Comparison of ENCODE assay signal across 29 mouse cellular contexts in the genomic region with DNA sequence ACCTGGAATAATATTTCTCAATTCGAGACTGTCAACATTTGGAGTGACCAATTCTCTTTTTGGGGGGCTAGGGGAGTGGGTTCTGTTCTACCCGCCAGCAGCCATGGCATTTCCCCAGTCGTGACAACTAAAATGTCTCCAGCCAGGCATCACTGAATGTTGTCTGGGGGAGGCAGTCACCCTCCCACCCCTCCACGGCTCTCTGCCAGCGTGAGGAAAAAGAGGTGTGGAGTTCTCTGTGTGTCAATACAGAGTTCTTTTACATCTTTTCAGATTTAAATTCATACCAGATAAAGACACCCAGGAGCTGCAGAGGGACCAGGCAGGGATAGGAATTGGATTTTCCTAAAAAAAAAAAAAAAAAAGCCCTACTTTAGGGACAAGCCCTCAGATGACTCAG. TPM values are rescaled to one million over a fixed set of nuclear protein-coding genes. Genes with fewer than 3 reads are reported as not detected.
DNase-seq lines count a peak whose midpoint lies in the region; ATAC-seq and TF ChIP-seq lines count a peak whose summit lies in the region.
"Had no signal": no experiment of that assay in that cellular context is flagged by ENCODE, and none has a peak within 500 bp of the region (broad histone marks: within the 10 kb centered on the region; RNA-seq: fewer than 3 reads in every experiment).

No protein-coding gene starts in this region.

- no peak for DNase-seq in frontal cortex, postnatal 14 days (ENCODE audit: low spot score in 2 of 2)
- peak; percentile 54 for DNase-seq in right cerebral cortex, adult 18-20 months
- DNase-seq in right cerebral cortex, postnatal 4 days: no peak
- peak; percentile 48 for DNase-seq in brain, adult 2 months (ENCODE audit: low read depth, low spot score)
- DNase-seq in lung, adult 2 months: no peak
- DNase-seq: adrenal gland, postnatal 10 days; B cell, adult 2 months; cerebellum, adult 11 months; cerebellum, adult 2 months; cerebellum, adult 9-11 months; cerebellum, postnatal 25 days; forebrain, postnatal 0 days; gastrocnemius, postnatal 10 days; gastrocnemius, postnatal 36 days; heart, adult 2 months; heart, postnatal 14 days; heart, postnatal 4 days had no signal

- ATAC-seq in frontal cortex, adult (ENCODE audit: low TSS enrichment): peak; percentile 25; the same call in 1 of the 2 replicates
- ATAC-seq: forebrain, embryonic 14.5 days; forebrain, postnatal 0 days; hindbrain, postnatal 0 days; inflammation-experienced regulatory T-cells, adult 6 months; intestine, embryonic 16.5 days; Patski had no signal

- no peak for TF ChIP-seq POLR2A in lung, adult 2 months (IDR thresholded peaks at IDR 0.05; ENCODE audit: borderline replicate concordance, extremely low read depth, low read depth, low read length)

- H3K4me3 ChIP-seq in lung, adult 2 months (replicated peaks; ENCODE audit: extremely low read depth, low read depth, low read length): no peak overlapping the region
- H3K4me3 ChIP-seq: embryonic facial prominence, embryonic 13.5 days; heart, adult 2 months; heart, embryonic 10.5 days; heart, embryonic 13.5 days had no signal

- TF ChIP-seq CTCF in lung, adult 2 months (IDR thresholded peaks at IDR 0.05; ENCODE audit: insufficient read depth, low read length): no peak

- H3K4me1 ChIP-seq in lung, adult 2 months (ENCODE audit: control insufficient read depth, insufficient read depth, low read length): no peaks in the 10 kb centered on the region

- WGBS in lung, adult 2 months: 79% methylated on average over 5 of the region's 5 CpGs

RNA-seq across cellular contexts. Expression of a gene that starts 22.4 kb away (rescaled TPM):
- 0.19 and 0.38 TPM in 2 replicates for polyA plus RNA-seq in lung, adult 2 months (2012; rRNA removed)
- polyA plus RNA-seq: embryonic facial prominence, embryonic 13.5 days; forebrain, embryonic 11.5 days; forebrain, embryonic 14.5 days; forebrain, postnatal 0 days; heart, embryonic 10.5 days; heart, embryonic 13.5 days; heart, embryonic 16.5 days; hindbrain, embryonic 11.5 days; hindbrain, postnatal 0 days; inflammation-experienced regulatory T-cells, adult 6 months; intestine, embryonic 16.5 days had no signal

RNA-seq across cellular contexts. Expression of a gene that starts 43.8 kb away (rescaled TPM):
- polyA plus RNA-seq in lung, adult 2 months (2012; rRNA removed): 4.8 and 11.4 TPM in 2 replicates

Comparison
In these comparisons a context has a peak if more than half of its experiments do, and no peak if none do; other contexts are left out.
1. DNase-seq: peak in right cerebral cortex, adult 18-20 months (single experiment) and brain, adult 2 months (single experiment); none in frontal cortex, postnatal 14 days (0 of 2), right cerebral cortex, postnatal 4 days (single experiment) and lung, adult 2 months (single experiment).